Comparison of ENCODE assay signal across 7 mouse cellular contexts in genomic region chr7:99229411-99229810, GRCm38 (mm10). TPM values are rescaled to one million over a fixed set of nuclear protein-coding genes. Genes with fewer than 3 reads are reported as not detected.
DNase-seq lines count a peak whose midpoint lies in the region; ATAC-seq and TF ChIP-seq lines count a peak whose summit lies in the region.

No protein-coding gene starts in this region.

- no peaks in the 10 kb centered on the region for H3K36me3 ChIP-seq in G1E (replicated peaks)
- H3K36me3 ChIP-seq in intestine, embryonic 15.5 days, result no peaks in the 10 kb centered on the region

- H3K4me3 ChIP-seq in left cerebral cortex, adult 2 months, result no peak overlapping the region
- H3K4me3 ChIP-seq in G1E (ENCODE audit: low read depth, low read length), result no peak overlapping the region
- H3K4me3 ChIP-seq in bone marrow, adult 2 months (replicated peaks; ENCODE audit: control insufficient read depth, low read depth, low read length), result no peak overlapping the region
- no peak overlapping the region for H3K4me3 ChIP-seq in intestine, embryonic 15.5 days (replicated peaks)
- H3K4me3 ChIP-seq in lung, adult 2 months (replicated peaks; ENCODE audit: extremely low read depth, low read depth, low read length), result no peak overlapping the region

- intact Hi-C loops in left cerebral cortex, adult 2 months (cut with DNase I), result loop anchor here (10.0 kb wide), 1 partner anchor 55 kb away; no protein-coding TSS in a partner anchor
- intact Hi-C loops in left cerebral cortex, postnatal 36 days (cut with DNase I), result no loop called here

- ATAC-seq in G1E (ENCODE audit: extremely low read depth, insufficient number of reproducible peaks, low FRiP score, poor library complexity, severe bottlenecking), result no peak
- no peak for ATAC-seq in intestine, embryonic 15.5 days
- no peak for ATAC-seq in erythroblast, adult 5-6 weeks (replicated peaks; ENCODE audit: low FRiP score, poor library complexity, severe bottlenecking)

- no peak overlapping the region for H3K27ac ChIP-seq in left cerebral cortex, adult 2 months
- H3K27ac ChIP-seq in bone marrow, adult 2 months (ENCODE audit: control insufficient read depth, insufficient read depth, low read depth, low read length, poor library complexity), result no peak overlapping the region
- H3K27ac ChIP-seq in intestine, embryonic 15.5 days, result peak overlapping the region; percentile 71; the same call in 1 of the 2 replicates

- peaks cover 8% of the 10 kb centered on the region; the same call in 1 of the 2 replicates for H3K27me3 ChIP-seq in G1E (ENCODE audit: insufficient read depth, low read length)
- no peaks in the 10 kb centered on the region for H3K27me3 ChIP-seq in intestine, embryonic 15.5 days (replicated peaks)

- no peak overlapping the region for H3K4me2 ChIP-seq in intestine, embryonic 15.5 days (replicated peaks)

- DNase-seq in left cerebral cortex, adult 2 months (ENCODE audit: extremely low spot score in 1 of 2, low spot score in 2 of 2), result peak in 1 of 2 experiments; percentile 36
- DNase-seq in left cerebral cortex, postnatal 36 days (ENCODE audit: low spot score in 2 of 2), result no peak
- DNase-seq in G1E (ENCODE audit: low spot score), result peak; percentile 23
- DNase-seq in lung, adult 2 months, result no peak

- no peak overlapping the region for H3K9ac ChIP-seq in intestine, embryonic 15.5 days

- no peak for TF ChIP-seq POLR2A in bone marrow, adult 2 months (IDR thresholded peaks at IDR 0.05; ENCODE audit: borderline replicate concordance, control insufficient read depth, low read depth, low read length)
- TF ChIP-seq POLR2A in lung, adult 2 months (IDR thresholded peaks at IDR 0.05; ENCODE audit: borderline replicate concordance, extremely low read depth, low read depth, low read length), result no peak

- WGBS in bone marrow, adult 2 months, result 15% methylated on average over 2 of the region's 2 CpGs
- WGBS in intestine, embryonic 15.5 days, result 12% methylated on average over 2 of the region's 2 CpGs
- WGBS in lung, adult 2 months, result 9% methylated on average over 2 of the region's 2 CpGs

- peak; percentile 59 for TF ChIP-seq CTCF in left cerebral cortex, adult 2 months (IDR thresholded peaks at IDR 0.05)
- TF ChIP-seq CTCF in G1E (IDR thresholded peaks at IDR 0.05; ENCODE audit: low read depth, low read length), result peak; percentile 32; the same call in 1 of the 2 replicates
- TF ChIP-seq CTCF in bone marrow, adult 2 months (IDR thresholded peaks at IDR 0.05; ENCODE audit: control insufficient read depth, insufficient read depth, low read length), result peak; percentile 66
- peak; percentile 81 for TF ChIP-seq CTCF in lung, adult 2 months (IDR thresholded peaks at IDR 0.05; ENCODE audit: insufficient read depth, low read length)

- H3K9me3 ChIP-seq in G1E (replicated peaks), result no peaks in the 10 kb centered on the region
- no peaks in the 10 kb centered on the region for H3K9me3 ChIP-seq in intestine, embryonic 15.5 days

- no peaks in the 10 kb centered on the region for H3K4me1 ChIP-seq in G1E (ENCODE audit: insufficient read depth, low read depth, low read length)
- no peaks in the 10 kb centered on the region; the same call in 1 of the 2 replicates for H3K4me1 ChIP-seq in bone marrow, adult 2 months (ENCODE audit: control insufficient read depth, insufficient read depth, low read length)
- peaks cover 16% of the 10 kb centered on the region; the same call in 1 of the 2 replicates for H3K4me1 ChIP-seq in intestine, embryonic 15.5 days (replicated peaks)
- no peaks in the 10 kb centered on the region for H3K4me1 ChIP-seq in lung, adult 2 months (ENCODE audit: control insufficient read depth, insufficient read depth, low read length)

RNA-seq across cellular contexts. Expression of gene Mogat2, which starts 9.0 kb away (rescaled TPM):
- total RNA-seq in left cerebral cortex, adult 2 months (2021), result not detected
- not detected for total RNA-seq in left cerebral cortex, postnatal 36 days (2021)
- total RNA-seq in G1E (2014; fragmentation: Nextera tagmentation) (not detected in 2 replicates), G1E (2017) (0.12 TPM in 1 of 2 replicates, not detected in the other)
- 0.02 and 0.07 TPM in 2 replicates for polyA plus RNA-seq in G1E (2012)
- polyA plus RNA-seq in bone marrow, adult 2 months (2011; ENCODE audit: insufficient read depth, insufficient read length, low replicate concordance, missing spikeins), result 1.1 and 5.9 TPM in 2 replicates
- polyA plus RNA-seq in intestine, embryonic 15.5 days (2015; fragmentation: Nextera tagmentation; extraction: Ambion mirVana), result 120 and 142 TPM in 2 replicates
- 1.1 and 3.1 TPM in 2 replicates for polyA plus RNA-seq in lung, adult 2 months (2012; rRNA removed)
- total RNA-seq in erythroblast, adult 5-6 weeks (2015; ENCODE audit: low replicate concordance), result 1.7 and 8.2 TPM in 2 replicates
- 3.0 and 3.6 TPM in 2 replicates for total RNA-seq in erythroblast, adult 5-6 weeks (2017; ENCODE audit: low replicate concordance)

RNA-seq across cellular contexts. Expression of gene Map6, which starts 37.8 kb away (rescaled TPM):
- 100 to 1,000 TPM; 138 to 141 TPM for total RNA-seq in left cerebral cortex, adult 2 months (2021)
- total RNA-seq in left cerebral cortex, postnatal 36 days (2021), result 100 to 1,000 TPM; 135 to 142 TPM
- total RNA-seq in G1E (2014; fragmentation: Nextera tagmentation), result not detected in 2 replicates
- total RNA-seq in G1E (2017), result 0.11 and 0.17 TPM in 2 replicates
- polyA plus RNA-seq in G1E (2012), result not detected in 2 replicates
- 1.7 TPM in 1 of 2 replicates, not detected in the other for polyA plus RNA-seq in bone marrow, adult 2 months (2011; ENCODE audit: insufficient read depth, insufficient read length, low replicate concordance, missing spikeins)
- polyA plus RNA-seq in intestine, embryonic 15.5 days (2015; fragmentation: Nextera tagmentation; extraction: Ambion mirVana), result 6.1 and 6.8 TPM in 2 replicates
- 24.2 and 25.4 TPM in 2 replicates for polyA plus RNA-seq in lung, adult 2 months (2012; rRNA removed)
- total RNA-seq in erythroblast, adult 5-6 weeks (2015; ENCODE audit: low replicate concordance), result 0.19 TPM in 1 of 2 replicates, not detected in the other
- 0.34 TPM in 1 of 2 replicates, not detected in the other for total RNA-seq in erythroblast, adult 5-6 weeks (2017; ENCODE audit: low replicate concordance)

RNA-seq across cellular contexts. Expression of gene Dgat2, which starts 46.9 kb away (rescaled TPM):
- total RNA-seq in left cerebral cortex, adult 2 months (2021), result 10 to 100 TPM; 55.7 to 57.8 TPM
- 10 to 100 TPM; 68.3 to 78.0 TPM for total RNA-seq in left cerebral cortex, postnatal 36 days (2021)
- total RNA-seq in G1E (2014; fragmentation: Nextera tagmentation) (not detected in 2 replicates), G1E (2017) (0.27 and 0.52 TPM in 2 replicates)
- polyA plus RNA-seq in G1E (2012), result 0.06 and 0.08 TPM in 2 replicates
- polyA plus RNA-seq in bone marrow, adult 2 months (2011; ENCODE audit: insufficient read depth, insufficient read length, low replicate concordance, missing spikeins), result 3.8 and 10.9 TPM in 2 replicates
- 176 and 204 TPM in 2 replicates for polyA plus RNA-seq in intestine, embryonic 15.5 days (2015; fragmentation: Nextera tagmentation; extraction: Ambion mirVana)
- polyA plus RNA-seq in lung, adult 2 months (2012; rRNA removed), result 93.7 and 100 TPM in 2 replicates
- 4.2 and 7.7 TPM in 2 replicates for total RNA-seq in erythroblast, adult 5-6 weeks (2015; ENCODE audit: low replicate concordance)
- total RNA-seq in erythroblast, adult 5-6 weeks (2017; ENCODE audit: low replicate concordance), result 5.3 and 7.1 TPM in 2 replicates

Comparison
In these comparisons a context has a peak if more than half of its experiments do, and no peak if none do; other contexts are left out.
1. RNA of gene Map6, which starts 37.8 kb away (total RNA-seq): 135 to 142 TPM in left cerebral cortex, postnatal 36 days and 138 to 141 TPM in left cerebral cortex, adult 2 months; 0.19 to 0.34 TPM in erythroblast, adult 5-6 weeks and 0.11 to 0.17 TPM in G1E; every median in the first group is over 100 times any median in the second.
2. RNA of gene Dgat2, which starts 46.9 kb away (total RNA-seq): 68.3 to 78.0 TPM in left cerebral cortex, postnatal 36 days and 55.7 to 57.8 TPM in left cerebral cortex, adult 2 months; 4.2 to 7.7 TPM in erythroblast, adult 5-6 weeks and 0.27 to 0.52 TPM in G1E; every median in the first group is over 4 times any median in the second.
3. Peak in every context shown above with its lines, with median percentiles within 50 percentile points of each other: CTCF ChIP-seq.